Mouse (Mus musculus): ENCODE results near the gene Gramd4.
A peak's percentile ranks its signal among the peaks of the same experiment; 100 is the strongest.
"Not testable (repeated sequence)": the region's sequence is repeated elsewhere in the genome, so short reads cannot be mapped to it uniquely, and the experiment has no call there.

The Gramd4 gene

GRCm38 (mm10) chr15:86089091-86089744 lies 31.7 kb downstream of the Gramd4 start:
- DNase-seq (ENCODE audit: low read depth, low spot score): no peak

- DNase-seq (ENCODE audit: low read depth, low spot score): peak; percentile 99
Observed at GRCm38 (mm10) chr15:86089991-86090529, 32.6 kb downstream of the Gramd4 start.

- peak; percentile 42 for DNase-seq (ENCODE audit: low read depth, low spot score)
Observed at GRCm38 (mm10) chr15:86090578-86090977, 33.1 kb downstream of the Gramd4 start.

- no peak for DNase-seq (ENCODE audit: low read depth, low spot score)
Observed at GRCm38 (mm10) chr15:86091201-86091997, 33.9 kb downstream of the Gramd4 start.

- DNase-seq (ENCODE audit: low read depth, low spot score): no peak
Observed at GRCm38 (mm10) chr15:86091998-86092670, 34.6 kb downstream of the Gramd4 start.

DNA sequence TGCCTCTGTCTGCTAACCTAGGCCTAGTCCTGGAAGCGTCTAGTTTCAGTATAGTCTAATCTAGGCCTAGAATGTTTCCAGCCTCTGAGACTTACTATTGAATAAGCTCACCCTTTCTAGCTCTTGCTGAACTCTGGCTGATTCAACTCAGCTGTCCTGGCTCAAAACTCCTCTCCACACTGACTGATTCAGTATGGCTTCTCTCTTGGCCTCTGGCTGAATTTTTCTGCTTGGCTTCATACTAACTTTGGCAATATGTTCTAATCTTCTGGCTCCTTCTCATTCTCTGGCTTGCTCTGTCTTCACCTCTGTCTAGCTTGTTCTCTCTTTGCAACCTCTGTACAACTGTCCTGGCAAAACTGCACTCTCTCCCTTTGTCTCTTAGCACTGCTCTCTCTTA lies 35.7 kb downstream of the Gramd4 start:
- no peak for DNase-seq (ENCODE audit: low read depth, low spot score)

DNA sequence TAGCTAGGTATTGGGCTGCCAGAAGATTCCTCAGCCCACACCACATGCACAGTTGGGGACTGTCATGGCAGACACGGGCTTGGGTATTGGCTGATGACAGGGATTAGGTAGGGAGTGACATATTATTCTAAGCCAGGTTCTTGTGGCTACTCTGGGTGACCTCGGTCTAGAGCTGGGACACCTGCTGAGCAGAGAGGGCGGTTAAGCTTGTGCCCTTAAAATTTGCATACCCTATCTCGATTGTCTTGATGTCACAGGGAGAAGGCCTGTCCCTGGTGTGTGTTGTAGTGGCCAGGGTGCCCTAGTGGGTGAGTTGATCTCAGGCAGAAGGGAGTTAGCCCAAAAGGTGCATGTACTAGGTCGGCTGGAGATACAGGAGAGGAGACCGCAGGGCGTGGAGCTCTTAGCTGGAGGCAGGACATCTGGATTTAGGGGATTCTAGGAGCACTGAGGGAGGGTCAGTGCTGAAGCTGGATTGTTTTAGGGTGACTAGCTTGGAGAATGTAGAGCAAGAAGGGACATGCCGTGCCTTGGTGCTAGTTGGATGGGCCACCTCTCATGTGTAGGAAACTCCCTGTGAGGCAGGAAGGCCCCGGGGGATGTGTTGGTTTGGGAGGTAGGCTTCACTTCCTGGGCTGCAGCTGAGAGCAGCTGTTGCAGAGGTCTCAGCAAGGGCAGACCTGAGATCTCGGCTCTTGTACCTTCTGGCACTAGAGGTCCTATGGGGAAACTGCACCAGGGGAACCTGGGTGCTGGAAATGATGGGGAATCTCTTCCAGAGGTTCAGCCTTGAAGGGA lies 37.0 kb downstream of the Gramd4 start:
- no peak for DNase-seq (ENCODE audit: low read depth, low spot score)

- peak; percentile 48 for DNase-seq (ENCODE audit: low read depth, low spot score)
Observed at GRCm38 (mm10) chr15:86095722-86096603, 38.5 kb downstream of the Gramd4 start.

DNA sequence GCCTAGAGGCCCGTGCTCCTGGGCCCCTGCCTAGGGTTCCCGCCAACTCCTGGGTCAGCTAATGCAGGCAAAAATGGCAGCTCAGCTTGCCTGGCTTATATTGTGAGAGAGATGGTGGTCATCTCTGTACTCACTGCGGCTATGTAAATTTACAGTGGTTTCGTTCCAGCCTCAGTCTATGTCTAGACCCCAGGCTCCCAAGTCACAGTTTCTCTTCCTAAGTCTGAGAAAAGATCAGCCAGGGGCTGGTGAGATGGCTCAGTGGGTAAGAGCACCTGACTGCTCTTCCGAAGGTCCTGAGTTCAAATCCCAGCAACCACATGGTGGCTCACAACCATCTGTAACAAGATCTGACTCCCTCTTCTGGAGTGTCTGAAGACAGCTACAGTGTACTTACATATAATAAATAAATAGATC lies 39.1 kb downstream of the Gramd4 start:
- DNase-seq (ENCODE audit: low read depth, low spot score): not testable (repeated sequence)

GRCm38 (mm10) chr15:86097871-86098270 lies 40.4 kb downstream of the Gramd4 start:
- DNase-seq (ENCODE audit: low read depth, low spot score): no peak

DNA sequence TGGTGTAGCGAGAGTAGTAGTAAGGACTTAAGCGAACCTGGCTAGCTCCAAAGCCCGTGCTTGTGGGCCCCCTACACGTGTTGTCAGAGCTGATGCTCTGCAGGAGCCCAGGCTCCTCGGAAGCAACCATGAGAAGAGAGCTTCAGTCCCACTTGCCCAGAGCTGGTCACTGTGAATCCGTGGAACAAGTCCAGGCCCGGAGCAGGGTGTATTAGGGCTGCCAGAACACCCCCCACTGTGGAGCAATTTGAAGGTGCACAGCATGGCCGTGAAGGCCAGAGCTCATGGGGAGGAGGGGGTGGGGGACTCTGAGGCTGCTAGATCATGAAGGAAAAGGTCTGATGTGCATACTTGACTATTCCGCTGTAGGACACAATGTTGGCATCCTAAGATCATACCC lies 44.1 kb downstream of the Gramd4 start:
- DNase-seq (ENCODE audit: low read depth, low spot score): no peak

DNA sequence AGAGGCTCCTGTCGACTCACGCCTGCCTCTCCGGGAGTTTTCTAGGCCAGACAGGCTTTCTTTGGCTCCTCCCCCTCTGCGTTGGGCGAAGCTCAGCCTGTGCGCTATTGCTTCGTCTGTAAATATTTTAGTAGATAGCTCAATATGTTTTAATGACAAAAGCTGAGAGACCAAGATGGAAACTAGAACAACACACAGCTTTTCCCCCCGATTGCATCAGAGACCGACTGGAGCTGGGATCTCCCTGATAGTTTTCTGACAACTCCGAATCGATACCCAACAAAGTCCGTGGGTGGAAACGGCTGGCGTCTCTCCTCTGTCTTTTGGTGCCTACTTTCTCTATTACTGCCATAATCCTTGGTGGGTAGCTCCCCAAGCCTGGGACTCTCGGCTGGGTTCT lies 44.8 kb downstream of the Gramd4 start:
- DNase-seq (ENCODE audit: low read depth, low spot score): no peak

- DNase-seq (ENCODE audit: low read depth, low spot score): no peak
Observed at GRCm38 (mm10) chr15:86104401-86105344, 47.2 kb downstream of the Gramd4 start.

GRCm38 (mm10) chr15:86105345-86105697 lies 47.8 kb downstream of the Gramd4 start:
- DNase-seq (ENCODE audit: low read depth, low spot score): no peak

DNA sequence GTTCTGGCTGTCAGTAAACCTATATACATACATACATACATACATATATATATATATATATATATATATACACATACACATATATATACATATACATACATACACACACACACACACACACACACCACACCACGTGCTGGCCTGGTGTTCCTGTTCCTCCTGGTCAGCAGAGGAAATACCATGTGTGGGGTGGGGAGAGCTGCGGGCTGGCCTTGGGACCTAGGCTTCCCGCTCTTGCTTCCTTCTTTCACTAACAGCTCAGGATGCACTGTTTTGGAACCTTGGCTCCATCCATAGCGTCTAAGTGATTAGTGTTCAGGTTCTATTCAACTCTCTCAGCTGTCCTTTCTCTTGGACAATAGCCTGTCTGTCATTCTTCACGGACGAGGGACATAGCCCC lies 48.3 kb downstream of the Gramd4 start:
- DNase-seq (ENCODE audit: low read depth, low spot score): no peak

- no peak for DNase-seq (ENCODE audit: low read depth, low spot score)
Observed at GRCm38 (mm10) chr15:86107831-86108471, 50.5 kb downstream of the Gramd4 start.

- no peak for DNase-seq (ENCODE audit: low read depth, low spot score)
Observed at GRCm38 (mm10) chr15:86109245-86109644, 51.8 kb downstream of the Gramd4 start.

DNA sequence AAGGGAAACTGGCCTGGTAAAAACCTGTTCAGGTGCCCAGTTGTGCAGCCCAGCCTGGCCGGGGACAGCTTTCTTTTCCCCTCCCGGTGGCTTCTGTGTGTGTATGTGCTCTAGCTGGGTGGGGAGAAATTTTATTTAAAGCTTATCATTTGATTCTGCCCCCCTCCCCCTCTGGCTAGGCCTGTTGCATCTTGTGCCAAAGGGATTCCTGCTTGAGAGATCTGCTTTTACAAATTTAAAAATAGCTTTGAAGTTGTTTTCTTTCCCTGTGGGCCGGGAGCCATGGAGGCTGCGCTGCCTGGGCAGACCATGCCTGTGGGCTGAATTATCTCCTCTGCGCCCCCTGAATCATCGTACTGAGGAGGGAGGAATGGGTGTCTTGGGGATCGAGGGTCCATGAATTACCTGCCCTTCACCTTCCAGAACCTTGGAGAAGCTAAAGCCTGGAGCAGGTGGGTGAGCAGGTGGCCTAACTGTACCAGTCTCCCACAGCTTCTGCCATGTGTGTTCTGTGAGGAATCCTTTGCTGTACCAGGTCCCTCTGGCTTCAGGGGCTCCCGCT lies 52.2 kb downstream of the Gramd4 start:
- DNase-seq (ENCODE audit: low read depth, low spot score): no peak
